Mouse (Mus musculus) testis, postnatal 14 days (tissue): ENCODE measurements around the gene Rab5a.
A peak's percentile ranks its signal among the peaks of the same experiment; 100 is the strongest.

Experiments used
- DNase-seq: peaks from one replicate; pipeline ENCODE4 v3.0.0; 2021; ENCODE audit warnings: low spot score

The Rab5a gene

GRCm38 (mm10) chr17:53543591-53544324 is 64.7 kb downstream of the Rab5a start:
- DNase-seq, result peak; percentile 74

- DNase-seq, result no peak
Measured at GRCm38 (mm10) chr17:53551306-53552299, 72.6 kb downstream of the Rab5a start.

GRCm38 (mm10) chr17:53554088-53554487 is 75.1 kb downstream of the Rab5a start:
- peak; percentile 26 for DNase-seq

GRCm38 (mm10) chr17:53554813-53555212 is 75.8 kb downstream of the Rab5a start:
- DNase-seq, result peak; percentile 36
